23 mouse cellular contexts compared by ENCODE assay signal in the genomic region with DNA sequence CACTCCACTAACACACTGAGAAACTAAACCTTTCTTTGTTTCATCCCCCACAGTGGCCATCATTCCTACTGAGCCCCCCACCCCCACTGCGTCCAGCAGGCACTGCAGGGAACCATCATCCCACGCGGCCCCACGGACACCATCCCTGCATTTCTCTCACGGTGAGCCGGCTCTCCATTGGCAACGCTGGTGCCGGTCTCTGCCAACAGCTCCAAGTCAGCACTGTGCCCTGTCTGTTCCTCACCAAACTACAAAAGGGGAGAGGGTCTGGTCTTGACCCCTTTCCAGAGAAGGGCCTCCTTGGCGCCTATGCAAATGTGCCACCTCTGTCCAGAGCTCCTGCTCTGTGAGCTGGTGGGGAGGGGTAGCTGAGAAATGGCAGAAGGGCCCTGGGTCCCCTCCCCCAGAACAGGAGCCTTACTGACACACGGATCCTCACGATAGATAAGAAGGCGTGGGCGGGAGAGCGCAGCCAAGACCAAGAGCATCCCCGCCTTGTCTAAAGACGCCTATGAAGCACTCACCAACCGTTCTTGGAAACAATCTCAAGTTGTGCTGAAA.
A peak's percentile ranks its signal among the peaks of the same experiment; 100 is the strongest.
DNase-seq lines count a peak whose midpoint lies in the region; ATAC-seq and TF ChIP-seq lines count a peak whose summit lies in the region.
"Had no signal": no experiment of that assay in that cellular context is flagged by ENCODE, and none has a peak within 500 bp of the region (broad histone marks: within the 10 kb centered on the region; RNA-seq: fewer than 3 reads in every experiment).

No protein-coding gene starts in this region.

- no peak overlapping the region for H3K27ac ChIP-seq in forebrain, postnatal 0 days (ENCODE audit: low read depth, low read length)
- no peak overlapping the region for H3K27ac ChIP-seq in forebrain, embryonic 14.5 days (ENCODE audit: low read depth, low read length)
- H3K27ac ChIP-seq in midbrain, embryonic 13.5 days: no peak overlapping the region
- no peak overlapping the region for H3K27ac ChIP-seq in midbrain, embryonic 15.5 days
- no peak overlapping the region for H3K27ac ChIP-seq in hindbrain, postnatal 0 days
- H3K27ac ChIP-seq: heart, embryonic 15.5 days; limb, embryonic 13.5 days; liver, embryonic 12.5 days had no signal

- DNase-seq in forebrain, postnatal 0 days: no peak
- DNase-seq in forebrain, embryonic 14.5 days (ENCODE audit: low spot score): no peak
- DNase-seq in hindbrain, postnatal 0 days (ENCODE audit: low spot score): peak; percentile 50
- DNase-seq in retina, postnatal 1 day: peak; percentile 61
- DNase-seq in thymus, postnatal 25 days: no peak
- DNase-seq: adrenal gland, adult 2 months; cerebellum, adult 11-12 months; cerebellum, postnatal 36 days; embryo, embryonic 11 days; heart, postnatal 36 days; kidney, adult 9 months; kidney, postnatal 14 days; layer of hippocampus, postnatal 36 days; lung, adult 18-20 months; lung, postnatal 10 days; midbrain, embryonic 14.5 days; right cerebral cortex, postnatal 25 days; spleen, adult 18-20 months had no signal

- H3K4me2 ChIP-seq in forebrain, postnatal 0 days (ENCODE audit: low read depth): no peak overlapping the region
- H3K4me2 ChIP-seq in forebrain, embryonic 14.5 days (ENCODE audit: low read length): no peak overlapping the region
- H3K4me2 ChIP-seq in midbrain, embryonic 13.5 days (replicated peaks): no peak overlapping the region
- H3K4me2 ChIP-seq in midbrain, embryonic 15.5 days: no peak overlapping the region
- no peak overlapping the region for H3K4me2 ChIP-seq in hindbrain, postnatal 0 days (ENCODE audit: low read depth, low read length)
- H3K4me2 ChIP-seq: heart, embryonic 15.5 days; limb, embryonic 13.5 days; liver, embryonic 12.5 days had no signal

- 65% methylated on average over 17 of the region's 17 CpGs for WGBS in forebrain, postnatal 0 days
- WGBS in forebrain, embryonic 14.5 days: 79% methylated on average over 17 of the region's 17 CpGs
- WGBS in midbrain, embryonic 13.5 days: 63% methylated on average over 17 of the region's 17 CpGs
- WGBS in midbrain, embryonic 15.5 days: 64% methylated on average over 17 of the region's 17 CpGs
- 38% methylated on average over 17 of the region's 17 CpGs for WGBS in hindbrain, postnatal 0 days

- 0 out of 2 replicates have a peak, but pooled peaks cover 8% of the 10 kb centered on the region for H3K4me1 ChIP-seq in forebrain, postnatal 0 days (ENCODE audit: insufficient read depth)
- H3K4me1 ChIP-seq in forebrain, embryonic 14.5 days (ENCODE audit: control insufficient read depth, insufficient read depth, low read length): peaks cover 4% of the 10 kb centered on the region; the same call in 1 of the 2 replicates
- no peaks in the 10 kb centered on the region; the same call in 1 of the 2 replicates for H3K4me1 ChIP-seq in midbrain, embryonic 13.5 days (replicated peaks)
- no peaks in the 10 kb centered on the region for H3K4me1 ChIP-seq in midbrain, embryonic 15.5 days
- H3K4me1 ChIP-seq in hindbrain, postnatal 0 days (ENCODE audit: insufficient read depth, low read length): no peaks in the 10 kb centered on the region
- H3K4me1 ChIP-seq: heart, embryonic 15.5 days; limb, embryonic 13.5 days; liver, embryonic 12.5 days had no signal

- no peak overlapping the region for H3K4me3 ChIP-seq in forebrain, postnatal 0 days (ENCODE audit: low read depth, low read length)
- no peak overlapping the region for H3K4me3 ChIP-seq in forebrain, embryonic 14.5 days (ENCODE audit: low read depth, low read length)
- no peak overlapping the region for H3K4me3 ChIP-seq in midbrain, embryonic 13.5 days (replicated peaks)
- H3K4me3 ChIP-seq in midbrain, embryonic 15.5 days: no peak overlapping the region
- H3K4me3 ChIP-seq in hindbrain, postnatal 0 days (ENCODE audit: low read length): no peak overlapping the region
- H3K4me3 ChIP-seq: heart, embryonic 15.5 days; limb, embryonic 13.5 days; liver, embryonic 12.5 days had no signal

- ATAC-seq in forebrain, postnatal 0 days: peak; percentile 43
- no peak; the same call in 1 of the 2 replicates for ATAC-seq in forebrain, embryonic 14.5 days
- ATAC-seq in midbrain, embryonic 13.5 days: 0 out of 2 replicates have a peak, but pooled peaks have one; percentile 60
- ATAC-seq in midbrain, embryonic 15.5 days (replicated peaks): no peak
- ATAC-seq in hindbrain, postnatal 0 days: peak; percentile 92
- ATAC-seq: liver, embryonic 12.5 days had no signal

- H3K36me3 ChIP-seq in forebrain, postnatal 0 days (ENCODE audit: insufficient read depth): no peaks in the 10 kb centered on the region
- H3K36me3 ChIP-seq in forebrain, embryonic 14.5 days (ENCODE audit: control insufficient read depth, insufficient read depth, low read length): no peaks in the 10 kb centered on the region
- H3K36me3 ChIP-seq in midbrain, embryonic 13.5 days: no peaks in the 10 kb centered on the region
- no peaks in the 10 kb centered on the region for H3K36me3 ChIP-seq in midbrain, embryonic 15.5 days (replicated peaks)
- H3K36me3 ChIP-seq in hindbrain, postnatal 0 days (ENCODE audit: insufficient read depth, low read length): no peaks in the 10 kb centered on the region
- H3K36me3 ChIP-seq: heart, embryonic 15.5 days; limb, embryonic 13.5 days; liver, embryonic 12.5 days had no signal

- H3K27me3 ChIP-seq in forebrain, postnatal 0 days (ENCODE audit: insufficient read depth, low read length): no peaks in the 10 kb centered on the region
- H3K27me3 ChIP-seq in forebrain, embryonic 14.5 days (replicated peaks; ENCODE audit: control insufficient read depth, insufficient read depth, low read length): no peaks in the 10 kb centered on the region
- peaks cover 3% of the 10 kb centered on the region; the same call in 1 of the 2 replicates for H3K27me3 ChIP-seq in midbrain, embryonic 13.5 days
- no peaks in the 10 kb centered on the region for H3K27me3 ChIP-seq in midbrain, embryonic 15.5 days (replicated peaks)
- H3K27me3 ChIP-seq in hindbrain, postnatal 0 days (ENCODE audit: insufficient read depth, low read length): no peaks in the 10 kb centered on the region
- H3K27me3 ChIP-seq: liver, embryonic 12.5 days had no signal

- no peak overlapping the region for H3K9ac ChIP-seq in forebrain, postnatal 0 days
- no peak overlapping the region for H3K9ac ChIP-seq in forebrain, embryonic 14.5 days (ENCODE audit: low read length)
- H3K9ac ChIP-seq in midbrain, embryonic 13.5 days (replicated peaks): no peak overlapping the region
- no peak overlapping the region for H3K9ac ChIP-seq in midbrain, embryonic 15.5 days
- H3K9ac ChIP-seq in hindbrain, postnatal 0 days (replicated peaks; ENCODE audit: low read length): no peak overlapping the region
- H3K9ac ChIP-seq: heart, embryonic 15.5 days; limb, embryonic 13.5 days; liver, embryonic 12.5 days had no signal

- H3K9me3 ChIP-seq in forebrain, postnatal 0 days (ENCODE audit: low read length): no peaks in the 10 kb centered on the region
- H3K9me3 ChIP-seq in forebrain, embryonic 14.5 days (replicated peaks; ENCODE audit: control insufficient read depth, low read length): no peaks in the 10 kb centered on the region
- H3K9me3 ChIP-seq in midbrain, embryonic 13.5 days: no peaks in the 10 kb centered on the region
- no peaks in the 10 kb centered on the region for H3K9me3 ChIP-seq in midbrain, embryonic 15.5 days
- no peaks in the 10 kb centered on the region for H3K9me3 ChIP-seq in hindbrain, postnatal 0 days (ENCODE audit: low read length)
- H3K9me3 ChIP-seq: heart, embryonic 15.5 days; limb, embryonic 13.5 days; liver, embryonic 12.5 days had no signal

- no peak for TF ChIP-seq CTCF in forebrain, postnatal 0 days (IDR thresholded peaks at IDR 0.05; ENCODE audit: low read depth)
- TF ChIP-seq CTCF in hindbrain, postnatal 0 days (IDR thresholded peaks at IDR 0.05; ENCODE audit: low read depth): no peak

Comparison
In these comparisons a context has a peak if more than half of its experiments do, and no peak if none do; other contexts are left out.
1. ATAC-seq: peak in forebrain, postnatal 0 days (single experiment), midbrain, embryonic 13.5 days (single experiment) and hindbrain, postnatal 0 days (single experiment); none in forebrain, embryonic 14.5 days (single experiment) and midbrain, embryonic 15.5 days (single experiment).
2. DNase-seq: peak in hindbrain, postnatal 0 days (single experiment) and retina, postnatal 1 day (single experiment); none in forebrain, postnatal 0 days (single experiment), forebrain, embryonic 14.5 days (single experiment) and thymus, postnatal 25 days (single experiment).